Mouse (Mus musculus) thymus, adult 2 months (tissue): Measurements from ENCODE around the gene Il27ra. TPM values are rescaled to one million over a fixed set of nuclear protein-coding genes. Genes with fewer than 3 reads are reported as not detected.
"Not testable (repeated sequence)": the region's sequence is repeated elsewhere in the genome, so short reads cannot be mapped to it uniquely, and the experiment has no call there.

Experiments
- DNase-seq: peaks from one replicate; pipeline ENCODE4 v3.0.0; 2021
- H3K27ac ChIP-seq: fragments of 200-500 bp; 2 replicates; pipeline ENCODE4 v1.5.1; 2012; ENCODE audit warnings: low read length, control low read depth; ENCODE audit not compliant: control insufficient read depth, insufficient read depth
- H3K27me3 ChIP-seq: fragments of 200-500 bp; 2 replicates; pipeline ENCODE4 v1.6.1; 2012; ENCODE audit warnings: mild to moderate bottlenecking, low read length, moderate library complexity, mixed read lengths; ENCODE audit not compliant: control insufficient read depth, insufficient read depth
- H3K36me3 ChIP-seq: fragments of 200-500 bp; 2 replicates; pipeline ENCODE4 v1.6.1; 2012; ENCODE audit warnings: mild to moderate bottlenecking, low read length, moderate library complexity; ENCODE audit not compliant: control insufficient read depth, insufficient read depth
- H3K4me1 ChIP-seq: fragments of 200-500 bp; replicated peaks from 2 replicates; pipeline ENCODE4 v1.6.1; 2012; ENCODE audit warnings: low read length; ENCODE audit not compliant: control insufficient read depth, insufficient read depth
- H3K4me3 ChIP-seq: fragments of 200-500 bp; 2 replicates; pipeline ENCODE4 v1.5.1; 2012; ENCODE audit warnings: mild to moderate bottlenecking, low read length, control low read depth, moderate library complexity; ENCODE audit not compliant: control insufficient read depth, insufficient read depth
- CTCF ChIP-seq: fragments of 200-500 bp; IDR thresholded peaks from 2 replicates; pipeline ENCODE4 v1.5.1; 2012; ENCODE audit warnings: mild to moderate bottlenecking, control low read depth, low read length, moderate library complexity, borderline replicate concordance; ENCODE audit not compliant: control insufficient read depth, poor library complexity, insufficient read depth; ENCODE audit errors: extremely low read depth
- POLR2A ChIP-seq: fragments of 200-500 bp; IDR thresholded peaks from 2 replicates; pipeline ENCODE4 v1.6.1; 2012; ENCODE audit warnings: mild to moderate bottlenecking, low read length, control low read depth, moderate library complexity; ENCODE audit not compliant: control insufficient read depth, poor library complexity, insufficient read depth; ENCODE audit errors: extremely low read depth
- WGBS: fragments of 180-500 bp; shearing (Covaris S2); methylation state at CpG from one replicate; pipeline ENCODE4 v1.1.7; 2018; 5-methylcytosine and 5-hydroxymethylcytosine counted together
- polyA plus RNA-seq: library from polyadenylated mRNA; depleted of rRNA; stranded (reverse); fragments of >200 nt; gene quantifications from 2 replicates; pipeline ENCODE4 v1.2.3, GENCODE M21; 2012

Gene Il27ra
- polyA plus RNA-seq, 1 experiment, result 84.0 TPM

GRCm38 (mm10) chr8:84009876-84010275, 32.5 kb downstream of the Il27ra start:
- Histone ChIP-seq H3K36me3 (no peaks in the 10 kb centered on the region), H3K27me3 (peaks cover 16% of the 10 kb centered on the region; the same call in 1 of the 2 replicates), H3K4me3 (no peak overlapping the region), H3K27ac (no peak overlapping the region), H3K4me1 (peaks cover 25% of the 10 kb centered on the region)
- TF ChIP-seq CTCF, result peak; percentile 96
- no peak for TF ChIP-seq POLR2A
- 2% methylated on average over 11 of the region's 11 CpGs for WGBS
- peak; percentile 80 for DNase-seq

GRCm38 (mm10) chr8:84008362-84008761, 34.0 kb downstream of the Il27ra start:
- H3K27me3 ChIP-seq, result peaks cover 16% of the 10 kb centered on the region; the same call in 1 of the 2 replicates
- H3K27ac ChIP-seq, result no peak overlapping the region
- no peaks in the 10 kb centered on the region for H3K36me3 ChIP-seq
- DNase-seq, result no peak
- peaks cover 32% of the 10 kb centered on the region for H3K4me1 ChIP-seq
- no peak overlapping the region for H3K4me3 ChIP-seq
- TF ChIP-seq CTCF (no peak), POLR2A (no peak)
- WGBS, result 87% methylated on average over 7 of the region's 7 CpGs

- 98% methylated on average over 7 of the region's 7 CpGs for WGBS
- peaks cover 26% of the 10 kb centered on the region for H3K4me1 ChIP-seq
- not testable (repeated sequence) for H3K36me3 ChIP-seq, DNase-seq, H3K27ac ChIP-seq, H3K4me3 ChIP-seq, H3K27me3 ChIP-seq
These were observed 36.9 kb downstream of the Il27ra start for GRCm38 (mm10) chr8:84005502-84005901.

- Histone ChIP-seq H3K27ac (peak overlapping the region; percentile 84), H3K4me1 (peaks cover 28% of the 10 kb centered on the region), H3K27me3 (no peaks in the 10 kb centered on the region), H3K4me3 (peak overlapping the region; percentile 67), H3K36me3 (no peaks in the 10 kb centered on the region)
- 1% methylated on average over 30 of the region's 30 CpGs for WGBS
- 0 out of 2 replicates have a peak, but pooled peaks have one; percentile 36 for TF ChIP-seq CTCF
- 0 out of 2 replicates have a peak, but pooled peaks have one; percentile 16 for TF ChIP-seq POLR2A
- peak; percentile 95 for DNase-seq
These were observed 37.7 kb downstream of the Il27ra start for GRCm38 (mm10) chr8:84004533-84005201.

GRCm38 (mm10) chr8:84003612-84004246, 38.7 kb downstream of the Il27ra start:
- H3K4me1 ChIP-seq, result peaks cover 37% of the 10 kb centered on the region
- no peak overlapping the region for H3K4me3 ChIP-seq
- no peaks in the 10 kb centered on the region for H3K27me3 ChIP-seq
- DNase-seq, result no peak
- WGBS, result 81% methylated on average over 6 of the region's 6 CpGs
- TF ChIP-seq POLR2A (no peak), CTCF (no peak)
- H3K27ac ChIP-seq, result no peak overlapping the region
- H3K36me3 ChIP-seq, result no peaks in the 10 kb centered on the region

- no peak overlapping the region for H3K27ac ChIP-seq
- H3K36me3 ChIP-seq, result no peaks in the 10 kb centered on the region
- H3K4me3 ChIP-seq, result no peak overlapping the region
- WGBS, result 87% methylated on average over 12 of the region's 12 CpGs
- no peaks in the 10 kb centered on the region for H3K27me3 ChIP-seq
- DNase-seq, result no peak
- TF ChIP-seq CTCF, result no peak
- TF ChIP-seq POLR2A, result no peak
- peaks cover 39% of the 10 kb centered on the region for H3K4me1 ChIP-seq
These were observed 39.3 kb downstream of the Il27ra start for GRCm38 (mm10) chr8:84002957-84003611.
